Mouse (Mus musculus) spleen, adult 18-20 months (tissue): ENCODE data around the gene Armc3.

ENCODE experiments used
- DNase-seq, 2 experiments: peaks; one replicate each; pipeline ENCODE4 v3.0.0; 2022; ENCODE audit warnings: mixed read lengths in 2 of 2

Gene Armc3

GRCm38 (mm10) chr2:19198452-19199365 lies at the start of gene Armc3:
Gene Armc3 (plus strand): TSS chr2:19199302.
- peak in 1 of 2 experiments; percentile 16 for DNase-seq

DNA sequence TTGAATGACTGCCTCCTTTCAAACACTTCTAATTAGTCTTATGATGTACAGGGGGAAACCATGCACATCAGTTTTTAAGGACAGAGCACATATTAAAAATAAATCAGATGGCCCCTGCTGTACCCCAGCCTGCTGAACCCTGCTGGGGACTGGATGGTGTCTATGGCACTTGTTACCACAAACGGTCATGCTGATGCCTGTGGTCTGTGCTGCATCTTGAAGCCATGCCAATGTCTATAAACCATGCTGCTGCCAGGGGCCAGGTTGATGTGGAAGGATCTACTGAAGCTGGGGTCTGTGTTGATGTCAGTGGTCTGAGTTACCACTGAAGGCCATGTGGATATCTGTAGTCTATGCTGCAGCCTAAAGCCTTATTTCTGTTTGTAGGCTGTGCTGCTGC lies 46.4 kb upstream of the Armc3 start:
- DNase-seq, result no peak

- DNase-seq, result peak in 1 of 2 experiments; percentile 46
These were observed 42.9 kb upstream of the Armc3 start for GRCm38 (mm10) chr2:19156176-19156575.

- DNase-seq, result no peak
These were observed 39.6 kb upstream of the Armc3 start for GRCm38 (mm10) chr2:19159539-19159938.

DNA sequence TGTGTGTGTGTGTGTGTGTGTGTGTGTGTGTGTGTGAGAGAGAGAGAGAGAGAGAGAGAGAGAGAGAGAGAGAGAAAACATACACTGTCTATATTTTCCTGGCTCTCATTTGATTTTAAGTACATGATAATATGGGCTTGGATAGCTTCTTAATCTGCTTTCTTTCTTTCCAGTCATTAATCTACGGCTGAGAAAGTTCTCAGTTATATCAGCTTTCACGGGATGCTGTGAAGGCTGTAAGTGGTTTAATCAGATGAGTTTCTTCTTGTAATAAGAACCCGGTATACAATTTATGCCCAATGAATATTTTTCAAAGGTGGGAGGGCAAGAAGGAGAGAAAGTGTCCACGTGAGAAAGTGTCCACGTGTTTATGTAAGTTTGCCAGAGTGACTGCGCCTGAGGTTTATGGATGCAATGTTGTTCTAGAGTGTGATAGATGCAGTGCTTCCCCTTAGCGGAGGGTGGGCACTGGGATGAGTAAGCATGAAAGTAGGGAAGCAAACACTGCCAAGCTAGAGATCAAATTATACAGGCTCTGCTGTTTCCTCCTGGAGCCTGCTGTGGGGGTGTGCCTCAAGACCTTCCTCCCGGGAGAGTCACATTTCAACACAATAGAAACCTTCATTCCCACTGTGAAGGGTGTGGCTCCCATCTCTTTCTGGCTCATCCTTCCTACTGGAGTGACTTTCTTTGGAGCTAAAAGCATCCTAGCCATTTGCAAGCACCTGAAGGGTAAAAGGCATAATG lies 38.6 kb upstream of the Armc3 start:
- DNase-seq, result no peak

DNA sequence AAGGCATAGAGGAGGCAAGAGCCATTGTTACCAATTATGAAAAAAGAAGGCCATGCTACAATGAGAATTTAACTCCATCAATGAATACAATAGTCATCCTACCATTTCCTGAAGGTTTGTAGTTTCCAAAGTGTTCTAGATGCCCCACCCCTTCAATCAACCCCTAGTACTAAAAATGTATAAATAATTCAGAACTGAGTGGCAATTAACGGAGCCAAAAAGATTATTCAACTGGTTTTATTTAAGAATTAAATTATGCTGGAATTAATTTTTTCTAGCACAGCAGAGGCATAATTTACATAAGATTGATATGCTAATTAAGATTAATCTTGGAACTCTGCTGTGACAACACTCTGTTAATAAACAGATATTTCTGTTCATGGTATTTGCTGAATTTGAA lies 34.9 kb upstream of the Armc3 start:
- DNase-seq, result no peak

DNA sequence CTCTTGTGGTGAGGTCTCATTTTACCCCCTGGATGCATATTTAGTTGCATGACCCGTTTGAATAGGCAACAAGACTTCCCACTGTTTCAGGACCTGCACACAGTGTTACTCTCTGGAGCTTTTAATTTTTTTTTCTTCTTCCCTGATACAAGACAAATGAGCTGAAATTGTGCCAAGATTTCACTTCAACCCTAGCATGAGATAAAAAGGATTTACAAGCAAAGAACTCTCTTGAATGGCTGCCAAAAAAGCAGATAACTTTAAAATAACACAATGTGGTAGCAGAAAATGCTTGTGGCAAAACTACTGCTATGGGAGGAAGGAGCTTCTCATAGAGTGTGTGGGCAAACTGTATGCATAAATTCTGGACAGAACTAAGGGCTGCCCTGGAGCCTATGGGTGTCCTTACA lies 22.3 kb upstream of the Armc3 start:
- DNase-seq, result no peak

DNA sequence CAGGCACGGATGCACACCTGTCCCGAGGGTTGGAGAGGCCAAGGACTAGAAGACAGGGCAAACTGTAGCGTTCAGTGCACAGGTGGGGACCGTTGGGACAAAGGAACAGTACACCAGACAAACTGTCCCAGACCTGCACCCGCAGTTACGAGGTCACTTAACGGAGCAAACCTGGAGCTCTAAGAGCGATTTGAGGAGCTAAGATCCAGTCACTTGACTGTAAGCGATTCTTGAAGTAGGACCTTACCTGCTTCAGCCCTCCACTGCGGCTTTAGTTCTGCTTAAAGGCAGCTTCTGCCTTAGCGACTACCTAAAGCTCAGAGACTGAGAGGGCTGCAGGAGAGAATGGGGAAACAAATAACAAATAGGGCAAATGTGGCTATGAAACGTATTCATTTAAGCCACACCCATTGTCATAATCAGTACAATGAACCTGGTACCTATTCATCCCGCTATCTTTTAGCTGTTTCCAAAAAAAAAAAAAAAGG lies 308 bp downstream of the Armc3 start:
- DNase-seq, result no peak

DNA sequence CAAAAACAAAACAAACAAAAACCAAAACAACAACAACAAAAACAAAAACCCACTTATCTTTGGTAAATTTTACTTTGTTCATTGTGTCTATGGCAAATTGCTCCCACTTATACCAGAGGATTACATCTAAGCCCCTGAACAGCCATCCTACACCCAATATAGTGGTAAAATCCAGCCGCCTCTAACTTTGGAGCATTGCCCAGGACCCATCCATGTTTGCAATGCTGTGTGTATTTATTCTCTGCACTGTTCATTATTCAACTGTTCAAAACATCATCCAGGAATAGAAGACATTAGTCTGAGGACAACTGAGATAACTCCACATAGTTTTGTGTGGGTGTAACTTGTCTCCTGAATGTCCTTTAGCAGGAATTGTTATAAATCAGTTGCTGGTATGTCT lies 1.0 kb downstream of the Armc3 start:
- no peak for DNase-seq

DNA sequence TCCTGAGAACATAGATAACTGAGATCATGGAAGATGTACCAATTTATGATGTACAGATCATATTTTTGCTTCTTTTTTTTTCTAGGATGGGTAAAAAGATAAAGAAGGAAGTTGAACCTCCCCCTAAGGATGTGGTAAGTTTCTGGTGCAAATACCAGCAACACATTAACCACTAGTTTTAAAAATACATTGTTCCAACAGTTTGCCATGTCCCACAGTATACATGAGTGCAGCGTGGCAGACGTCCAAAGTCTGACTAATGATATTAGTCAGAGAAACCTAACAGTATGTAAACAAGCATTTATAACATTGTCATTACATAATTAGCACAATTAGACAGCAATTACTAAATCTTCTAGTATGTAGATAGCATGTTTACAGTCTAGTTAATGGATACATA lies 2.6 kb downstream of the Armc3 start:
- DNase-seq, result no peak

DNA sequence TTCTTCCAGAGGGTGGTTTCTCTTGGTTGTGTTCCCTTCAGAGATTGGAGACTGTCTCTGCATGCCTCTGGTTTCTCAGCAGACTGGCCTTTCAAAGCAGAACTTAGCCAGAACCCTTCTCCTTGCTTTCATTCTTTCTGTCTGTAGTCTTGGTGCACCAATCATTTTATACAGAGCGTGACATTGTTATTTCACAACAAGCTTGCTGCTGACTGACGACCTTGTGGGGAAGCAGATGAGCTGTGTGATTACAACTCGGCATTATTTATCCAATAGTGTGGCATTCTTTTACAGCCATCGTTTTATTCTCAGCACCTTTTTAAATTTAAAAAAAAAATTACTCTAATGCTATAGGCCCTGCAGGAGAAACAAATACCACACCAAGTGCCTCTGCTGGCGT lies 35.2 kb downstream of the Armc3 start:
- DNase-seq, result no peak

DNA sequence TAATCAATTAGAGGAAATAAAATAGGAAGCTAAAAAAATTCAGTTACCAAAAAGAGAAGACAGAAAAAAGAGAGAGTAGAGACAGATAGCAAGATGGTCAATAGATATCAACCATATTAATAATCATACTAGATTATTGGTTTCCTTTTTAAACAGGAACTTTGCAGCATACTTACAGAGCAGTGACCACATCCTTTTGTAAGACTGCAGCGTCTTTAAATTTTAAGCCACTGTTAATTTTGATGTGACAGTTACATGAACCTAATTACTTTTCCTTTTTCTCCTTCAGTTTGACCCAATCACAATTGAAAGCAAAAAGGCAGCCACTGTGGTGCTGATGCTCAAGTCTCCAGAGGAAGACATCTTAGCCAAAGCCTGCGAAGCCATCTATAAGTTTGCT lies 36.1 kb downstream of the Armc3 start:
- DNase-seq, result no peak

DNA sequence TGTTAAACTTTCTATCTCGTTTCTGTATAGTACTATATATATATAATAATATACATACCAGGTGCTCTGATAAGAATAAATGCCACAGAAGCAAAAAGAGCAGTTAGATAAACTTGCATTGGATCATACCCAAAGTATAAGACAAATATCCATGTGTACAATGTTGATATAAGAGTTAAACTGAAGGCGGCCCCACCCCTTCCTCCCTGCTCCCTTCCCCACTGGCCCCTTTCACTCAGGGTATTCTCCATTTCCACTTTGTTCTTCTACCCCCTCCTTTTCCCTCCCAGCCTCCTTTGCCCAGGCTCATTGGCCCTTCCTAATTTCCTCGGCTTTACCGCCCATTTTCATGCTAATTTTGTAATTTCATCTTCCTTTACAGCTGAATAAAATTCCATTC lies 36.5 kb downstream of the Armc3 start:
- no peak for DNase-seq

DNA sequence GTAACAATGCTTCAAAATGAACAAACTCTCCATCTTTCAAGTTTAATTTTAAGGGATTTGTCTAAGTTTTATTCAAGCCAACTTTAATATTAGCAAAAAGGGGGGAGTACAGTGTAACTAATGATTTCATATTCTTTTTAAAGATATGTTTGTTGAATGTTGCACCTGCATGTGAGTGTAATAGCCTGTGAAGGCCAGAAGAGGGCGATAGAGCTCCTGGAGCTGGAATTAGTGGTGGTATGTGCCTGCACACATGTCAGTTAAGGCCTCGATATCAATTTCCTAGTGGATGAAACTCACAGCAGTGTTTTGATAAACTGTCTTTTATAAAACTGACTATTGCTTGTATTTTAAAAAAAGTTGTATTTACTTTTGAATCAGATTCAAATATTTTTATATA lies 39.7 kb downstream of the Armc3 start:
- DNase-seq, result no peak

GRCm38 (mm10) chr2:19249611-19250010 lies 50.5 kb downstream of the Armc3 start:
- no peak for DNase-seq

GRCm38 (mm10) chr2:19255037-19255436 lies 55.9 kb downstream of the Armc3 start:
- DNase-seq, result no peak

DNA sequence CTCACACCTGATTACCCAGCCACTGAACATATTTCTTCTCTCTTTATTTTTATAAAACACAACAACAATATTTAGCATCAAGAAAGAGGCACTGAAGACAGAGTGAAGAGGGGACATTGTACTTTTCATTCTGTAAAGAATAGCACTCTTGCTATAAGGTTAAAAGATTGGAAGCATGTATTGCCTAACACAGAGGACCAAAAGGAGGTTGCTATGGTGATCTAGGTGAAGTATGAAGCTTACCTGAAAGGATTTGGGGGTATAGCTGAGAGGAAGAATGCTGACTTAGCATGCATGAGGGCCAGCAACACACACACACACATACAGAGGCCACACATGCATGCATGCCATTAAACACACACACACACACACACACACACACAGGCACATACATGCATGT lies 58.2 kb downstream of the Armc3 start:
- no peak for DNase-seq

- no peak for DNase-seq
These were observed 61.3 kb downstream of the Armc3 start for GRCm38 (mm10) chr2:19260399-19260798.

DNA sequence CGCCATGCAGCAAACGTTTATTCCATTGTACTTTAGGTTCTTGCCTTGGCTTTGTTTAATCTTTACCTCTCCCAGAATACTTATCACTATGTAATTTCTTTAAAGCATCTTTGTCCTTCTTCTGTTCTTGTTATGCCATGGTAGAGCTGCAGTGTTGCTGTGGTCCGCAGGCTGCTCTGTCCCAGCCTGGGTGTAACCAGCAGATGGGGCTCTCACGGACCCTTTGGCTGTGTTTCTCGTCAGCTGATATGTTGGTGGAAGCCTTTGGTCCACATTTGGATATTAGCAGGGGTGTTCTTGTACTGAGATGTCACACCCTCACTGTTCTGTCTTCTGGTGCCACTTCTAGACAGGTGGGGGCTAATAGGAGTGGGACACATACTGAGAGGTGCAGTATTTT lies 64.3 kb downstream of the Armc3 start:
- DNase-seq, result peak in 1 of 2 experiments; percentile 6

DNA sequence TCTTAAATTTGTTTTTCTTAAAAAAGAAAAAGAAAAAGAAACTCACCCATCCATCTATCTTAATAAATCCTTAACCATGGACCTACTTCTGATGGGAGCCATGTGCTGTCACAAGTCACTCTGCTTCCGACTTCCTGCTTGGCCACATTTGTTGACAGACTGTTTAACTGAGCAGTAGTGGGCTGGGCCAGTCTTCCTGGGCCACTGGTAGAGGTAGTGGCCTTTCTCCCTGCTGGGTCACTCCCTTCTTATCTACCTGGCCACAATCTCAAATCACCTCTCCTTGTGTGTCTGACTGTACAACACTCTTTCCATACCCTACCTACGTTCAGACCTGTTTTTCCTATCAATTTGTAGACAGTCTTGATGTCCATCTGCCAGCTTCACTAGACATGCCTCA lies 66.7 kb downstream of the Armc3 start:
- DNase-seq, result no peak

DNA sequence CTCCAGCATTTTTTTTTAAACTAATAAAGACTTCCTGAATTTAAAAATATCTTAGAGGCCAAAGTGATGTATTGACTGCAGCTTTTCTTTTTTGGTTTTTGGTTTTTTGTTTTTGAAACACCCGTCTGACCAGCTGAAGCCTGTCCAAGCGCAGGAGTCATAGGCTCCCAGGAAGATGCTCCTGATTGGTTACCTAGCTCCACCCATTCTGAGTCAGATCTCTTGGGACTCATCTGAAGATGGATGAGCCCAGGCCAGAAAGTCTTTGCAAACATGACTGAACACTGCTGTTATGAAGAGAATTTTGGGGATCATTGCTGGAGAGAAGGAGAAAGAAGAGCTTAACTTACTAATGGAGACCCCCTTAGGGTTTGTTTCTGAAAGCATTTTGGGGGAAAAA lies 68.3 kb downstream of the Armc3 start:
- DNase-seq, result no peak

DNA sequence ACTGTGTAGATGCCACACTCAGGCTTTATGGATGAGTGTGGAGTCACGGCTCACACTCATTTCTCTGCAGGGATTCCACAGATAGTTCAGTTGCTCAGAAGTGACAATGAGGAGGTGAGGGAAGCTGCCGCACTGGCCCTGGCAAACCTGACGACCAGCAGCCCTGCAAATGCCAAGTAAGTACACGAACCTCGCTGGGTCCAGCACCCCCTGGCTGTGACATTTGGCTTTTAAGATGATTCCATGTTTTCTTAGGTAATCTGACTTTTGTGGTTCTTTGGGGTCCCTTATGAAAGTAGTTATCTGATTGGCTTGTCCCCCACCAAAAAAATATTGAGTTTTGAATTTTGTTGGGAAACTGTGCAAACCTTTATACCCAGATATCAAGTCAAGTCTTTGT lies 70.9 kb downstream of the Armc3 start:
- no peak for DNase-seq

DNA sequence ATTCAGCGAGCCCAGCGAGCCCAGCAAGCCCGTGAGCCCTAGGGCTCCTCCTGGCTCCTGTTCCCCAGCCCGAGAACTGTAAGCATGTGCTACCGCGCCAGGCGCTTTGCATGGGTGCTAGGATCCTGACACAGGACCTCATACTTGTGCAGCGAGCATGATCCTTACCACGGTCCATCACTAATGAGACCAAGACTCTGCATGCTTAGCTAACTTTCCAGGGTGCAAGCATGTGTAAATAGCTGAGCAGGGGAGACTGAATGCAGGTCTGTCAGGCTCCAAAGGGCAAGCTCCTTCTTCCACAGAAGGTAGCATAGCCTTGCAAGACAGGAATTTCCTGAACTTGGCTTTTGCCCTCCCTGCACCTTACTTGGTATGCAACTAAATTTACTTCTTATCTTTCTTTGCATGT lies 71.6 kb downstream of the Armc3 start:
- no peak for DNase-seq

GRCm38 (mm10) chr2:19274583-19274982 lies 75.5 kb downstream of the Armc3 start:
- no peak for DNase-seq
